Mouse (Mus musculus) kidney, adult 18-20 months (tissue): Measurements from ENCODE around the gene G0s2.
A peak's percentile ranks its signal among the peaks of the same experiment; 100 is the strongest.
"Not testable (repeated sequence)": the region's sequence is repeated elsewhere in the genome, so short reads cannot be mapped to it uniquely, and the experiment has no call there.

Experiments used
- DNase-seq: peaks from one replicate; pipeline ENCODE4 v3.0.0; 2021

Gene G0s2

GRCm38 (mm10) chr1:193285766-193286325 lies 12.8 kb upstream of the G0s2 start:
- not testable (repeated sequence) for DNase-seq

- DNase-seq, result no peak
Measured at GRCm38 (mm10) chr1:193284228-193284779, 11.3 kb upstream of the G0s2 start.

- DNase-seq, result no peak
Measured at GRCm38 (mm10) chr1:193281344-193281743, 8.3 kb upstream of the G0s2 start.

GRCm38 (mm10) chr1:193279492-193279891 lies 6.5 kb upstream of the G0s2 start:
- DNase-seq, result no peak

GRCm38 (mm10) chr1:193278414-193279045 lies 5.5 kb upstream of the G0s2 start:
- peak; percentile 48 for DNase-seq

- DNase-seq, result peak; percentile 54
Measured at GRCm38 (mm10) chr1:193274407-193275071, 1.5 kb upstream of the G0s2 start.

GRCm38 (mm10) chr1:193272137-193272915 lies 691 bp downstream of the G0s2 start:
- DNase-seq, result no peak

GRCm38 (mm10) chr1:193270965-193271763 lies 1.9 kb downstream of the G0s2 start:
- no peak for DNase-seq

- no peak for DNase-seq
Measured at GRCm38 (mm10) chr1:193265734-193266133, 7.3 kb downstream of the G0s2 start.

- no peak for DNase-seq
Measured at GRCm38 (mm10) chr1:193263955-193264598, 8.9 kb downstream of the G0s2 start, which contains the start of gene Hsd11b1. TSS of gene Hsd11b1 (minus strand) at chr1:193264075.

GRCm38 (mm10) chr1:193263026-193263907 lies 9.8 kb downstream of the G0s2 start:
- DNase-seq, result no peak

GRCm38 (mm10) chr1:193261897-193262548 lies 11.0 kb downstream of the G0s2 start:
- peak; percentile 40 for DNase-seq

- DNase-seq, result no peak
Measured at GRCm38 (mm10) chr1:193259559-193259958, 13.5 kb downstream of the G0s2 start.

GRCm38 (mm10) chr1:193256621-193257098 lies 16.4 kb downstream of the G0s2 start:
- DNase-seq, result no peak

- DNase-seq, result no peak
Measured at GRCm38 (mm10) chr1:193256289-193256577, 16.8 kb downstream of the G0s2 start.

- peak; percentile 81 for DNase-seq
Measured at GRCm38 (mm10) chr1:193255488-193256288, 17.3 kb downstream of the G0s2 start.

- no peak for DNase-seq
Measured at GRCm38 (mm10) chr1:193255032-193255431, 18.0 kb downstream of the G0s2 start.

GRCm38 (mm10) chr1:193253895-193254294 lies 19.1 kb downstream of the G0s2 start:
- not testable (repeated sequence) for DNase-seq

- DNase-seq, result no peak
Measured at GRCm38 (mm10) chr1:193252616-193253015, 20.4 kb downstream of the G0s2 start.
